Mouse (Mus musculus) retina, postnatal 7 days (tissue): ENCODE results near the gene Krt33a.

ENCODE experiments used
- DNase-seq: peaks from one replicate; pipeline ENCODE4 v3.0.0-alpha.2; 2012; ENCODE audit warnings: low read depth, low spot score

Krt33a gene

DNA sequence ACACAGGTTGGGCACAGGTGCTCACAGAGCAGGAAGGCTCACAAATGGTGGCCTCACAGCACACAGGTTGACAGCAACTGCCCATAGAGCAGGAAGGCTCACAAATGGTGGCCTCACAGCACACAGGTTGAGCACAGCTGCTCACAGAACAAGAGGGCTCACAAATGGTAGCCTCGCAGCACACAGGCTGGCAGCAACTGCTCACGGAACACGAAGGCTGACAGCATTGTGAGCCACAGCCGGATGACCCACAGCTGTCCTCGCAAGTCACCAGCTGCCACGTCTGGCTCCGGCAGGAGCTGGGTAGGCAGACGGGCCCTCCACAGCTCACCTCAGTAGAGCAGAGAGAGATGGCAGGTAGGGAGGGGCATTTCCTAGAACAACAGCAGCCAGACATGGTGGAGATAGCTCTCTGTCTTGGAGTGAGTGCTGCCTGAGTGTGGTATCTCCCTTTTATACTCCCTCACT is 29.8 kb downstream of the Krt33a start, which contains the start of gene Krtap16-1:
Gene Krtap16-1 (minus strand): TSS at position 418 of the 468 bp plus-strand sequence.
- DNase-seq: no peak

DNA sequence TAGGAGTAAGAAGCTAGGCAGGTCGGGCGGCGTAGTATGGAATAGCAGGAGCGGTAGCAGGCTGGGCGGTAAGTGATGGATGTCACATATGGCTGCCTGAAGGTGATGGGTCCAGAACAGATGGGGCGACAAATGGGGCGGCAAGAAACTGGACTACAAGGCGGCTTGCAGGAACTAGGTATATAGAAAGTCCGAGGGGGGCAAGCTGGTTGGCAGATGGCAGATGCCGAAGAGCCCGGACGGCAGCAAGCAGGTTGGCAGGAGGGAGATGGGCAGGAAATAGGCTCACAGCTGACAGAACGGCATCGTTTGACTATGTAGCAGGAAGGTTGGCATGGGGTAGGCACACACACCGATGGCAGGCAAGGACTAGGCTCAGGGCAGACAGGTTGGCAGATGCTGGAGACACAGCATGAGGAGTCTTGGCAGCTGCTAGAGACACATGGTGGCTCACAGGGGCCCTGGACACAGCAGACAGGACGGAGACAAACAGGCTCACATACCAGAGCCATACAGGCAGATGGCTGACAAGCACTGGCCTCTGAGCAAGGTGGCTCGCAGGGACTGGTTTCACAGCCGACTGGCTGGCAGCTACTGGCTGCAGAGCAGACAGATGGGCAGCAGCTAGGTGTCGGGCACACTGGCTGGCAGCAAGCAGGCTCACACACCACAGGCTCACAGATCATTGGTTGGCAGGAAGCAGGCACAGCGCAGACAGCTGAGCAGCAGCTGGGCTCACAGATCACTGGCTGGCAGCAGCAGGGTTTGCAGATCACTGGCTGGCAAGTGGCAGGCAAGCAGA is 30.5 kb downstream of the Krt33a start:
- DNase-seq: peak; percentile 29

DNA sequence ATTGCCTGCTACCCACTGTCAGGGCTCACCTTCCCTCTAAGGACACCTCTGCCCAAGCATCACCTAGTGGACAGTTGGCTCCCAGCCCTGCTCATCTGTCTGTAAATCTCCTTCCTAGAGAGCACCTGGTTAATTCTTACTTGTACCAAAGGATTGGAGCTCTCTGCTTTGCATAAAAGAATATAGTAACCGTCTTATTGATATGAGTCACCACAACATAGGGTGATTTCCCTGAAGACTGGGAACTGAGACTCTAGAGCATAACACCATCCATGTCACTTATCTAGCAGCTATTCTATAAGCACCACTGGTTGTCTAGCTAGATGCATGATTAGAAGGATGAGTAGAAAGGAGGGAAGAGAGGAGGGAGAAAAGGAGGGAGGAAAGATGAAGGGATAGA is 32.6 kb downstream of the Krt33a start:
- no peak for DNase-seq

DNA sequence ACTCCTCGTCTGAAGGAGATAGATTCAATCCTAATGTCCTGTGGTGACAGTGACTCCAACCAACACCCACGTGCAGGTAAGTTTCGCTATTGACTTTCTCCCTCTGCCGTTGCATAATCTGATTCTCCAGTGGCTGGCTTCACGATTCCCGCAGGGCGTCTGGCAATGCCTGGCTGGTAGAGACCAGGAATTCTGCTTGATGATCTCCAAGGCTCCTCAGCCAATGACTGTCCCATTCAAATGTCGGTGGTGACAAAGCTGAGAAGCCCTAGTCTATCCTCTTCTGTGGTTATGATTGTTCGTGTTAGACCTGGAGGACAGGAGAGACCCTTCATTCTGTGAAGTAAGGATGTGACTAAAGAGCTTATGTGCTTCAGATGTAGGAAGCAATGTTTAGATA is 33.3 kb downstream of the Krt33a start:
- no peak for DNase-seq

DNA sequence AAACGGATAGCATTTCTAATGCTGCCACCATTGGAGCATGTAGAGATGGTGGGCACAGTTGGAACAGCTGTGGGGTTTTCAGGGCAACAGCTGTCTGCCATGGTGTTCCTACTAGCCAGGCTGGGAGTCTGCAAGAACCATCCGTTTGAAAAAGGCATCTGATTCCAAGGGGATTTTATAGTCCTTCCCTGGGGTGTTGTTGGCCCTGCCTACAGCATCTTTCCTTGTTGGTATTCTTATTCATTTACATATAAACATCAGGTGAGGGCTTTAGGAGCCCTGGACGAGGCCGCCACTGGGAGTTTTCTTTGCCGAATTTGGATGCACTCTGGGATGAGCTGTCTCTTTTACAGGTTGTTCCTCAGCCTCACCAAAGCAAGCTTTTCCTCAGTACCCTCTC is 37.1 kb downstream of the Krt33a start, which contains the start of gene Krtap29-1:
Gene Krtap29-1 (minus strand): TSS at position 101 of the 400 bp plus-strand sequence.
- no peak for DNase-seq

DNA sequence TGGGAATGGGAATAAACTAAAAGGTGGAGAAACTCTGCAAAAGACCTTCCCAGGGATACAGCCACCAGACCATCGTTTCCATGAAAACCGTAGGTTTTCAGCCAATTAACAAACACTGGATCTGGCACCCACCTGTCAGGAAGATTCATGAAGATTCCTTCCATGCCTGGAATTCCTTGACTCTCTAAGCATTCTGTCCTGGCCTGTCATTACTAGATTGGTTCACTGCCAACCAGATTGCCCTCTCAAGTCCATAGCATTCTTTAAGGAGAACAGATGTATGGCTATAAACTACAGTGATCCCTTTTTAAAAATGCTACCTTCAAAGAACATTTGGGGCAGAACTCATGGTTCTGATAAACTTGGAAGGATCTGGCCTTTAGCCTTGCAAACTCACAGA is 50.1 kb downstream of the Krt33a start:
- no peak for DNase-seq

DNA sequence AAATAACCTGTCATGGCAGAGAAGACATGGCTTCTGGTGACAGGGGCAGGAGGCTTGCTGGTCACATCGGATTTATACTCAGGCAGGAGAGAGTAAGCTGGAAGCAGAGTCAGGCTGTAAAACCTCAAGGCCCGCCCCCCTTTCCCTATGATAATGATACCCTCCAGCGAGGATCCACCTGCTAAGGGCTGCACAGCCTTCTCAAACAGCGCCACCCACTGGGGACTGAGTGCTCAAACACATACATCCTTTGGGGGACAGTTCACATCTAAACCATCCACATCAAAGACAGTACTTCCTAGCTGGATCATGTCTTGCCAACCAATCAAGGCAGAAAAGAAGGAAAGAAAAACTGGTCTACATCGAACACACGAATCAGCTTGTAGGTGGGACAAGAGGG is 51.8 kb downstream of the Krt33a start:
- no peak for DNase-seq
